Mouse (Mus musculus) heart, adult 8-10 months (tissue): ENCODE data around the gene Adk. TPM values are rescaled to one million over a fixed set of nuclear protein-coding genes. Genes with fewer than 3 reads are reported as not detected.

Source experiments
- DNase-seq: peaks from one replicate; pipeline ENCODE4 v3.0.0; 2022; ENCODE audit warnings: low spot score
- total RNA-seq, 4 experiments: library from RNA; stranded (reverse); gene quantifications; 2 replicates each; pipeline ENCODE4 v1.2.4; 2022

Gene Adk
- total RNA-seq, 4 experiments from 2014 or later: 233 to 260 (median 250) TPM

DNA sequence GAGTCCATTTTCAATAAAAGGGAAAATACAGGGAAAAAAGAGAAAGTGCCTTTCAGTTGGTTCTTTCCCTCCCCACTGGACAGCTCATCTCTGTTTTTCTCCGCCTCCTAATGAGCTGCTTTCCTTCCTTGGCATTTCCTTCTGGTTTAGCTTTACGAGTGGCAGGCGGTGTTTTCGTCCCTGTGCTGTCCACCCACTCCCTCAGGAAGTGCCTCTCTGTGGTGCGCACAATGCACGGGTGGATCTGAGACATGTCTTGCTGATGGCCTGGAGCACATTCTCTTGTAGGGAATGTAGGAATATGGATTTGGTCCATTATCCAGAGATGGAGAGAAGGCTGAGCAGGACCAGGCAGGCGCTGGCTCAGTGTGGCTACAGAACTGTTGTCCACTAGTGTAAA, 47.0 kb downstream of the Adk start:
- no peak for DNase-seq

GRCm38 (mm10) chr14:21100876-21101275, 48.5 kb downstream of the Adk start:
- no peak for DNase-seq

- DNase-seq: no peak
These were observed 49.2 kb downstream of the Adk start for GRCm38 (mm10) chr14:21101562-21101961.

GRCm38 (mm10) chr14:21102666-21103203, 50.4 kb downstream of the Adk start:
- DNase-seq: no peak

DNA sequence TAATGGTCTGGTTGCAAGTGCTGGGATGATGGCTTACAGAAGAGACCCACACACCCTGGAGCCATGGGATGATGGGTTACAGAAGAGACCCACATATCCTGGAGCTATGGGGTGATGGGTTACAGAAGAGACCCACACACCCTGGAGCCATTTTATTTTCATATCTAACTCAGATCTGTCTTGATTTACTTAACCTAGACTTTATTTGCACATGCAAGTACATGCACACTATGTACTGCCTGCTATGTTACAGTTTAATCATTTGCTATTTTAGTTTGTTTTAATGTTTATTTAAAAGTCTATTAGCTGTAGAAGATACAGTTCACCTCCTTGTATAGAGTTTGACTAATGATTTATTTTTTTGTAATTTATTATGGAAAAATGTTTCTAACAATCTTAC, 52.7 kb downstream of the Adk start:
- DNase-seq: no peak

DNA sequence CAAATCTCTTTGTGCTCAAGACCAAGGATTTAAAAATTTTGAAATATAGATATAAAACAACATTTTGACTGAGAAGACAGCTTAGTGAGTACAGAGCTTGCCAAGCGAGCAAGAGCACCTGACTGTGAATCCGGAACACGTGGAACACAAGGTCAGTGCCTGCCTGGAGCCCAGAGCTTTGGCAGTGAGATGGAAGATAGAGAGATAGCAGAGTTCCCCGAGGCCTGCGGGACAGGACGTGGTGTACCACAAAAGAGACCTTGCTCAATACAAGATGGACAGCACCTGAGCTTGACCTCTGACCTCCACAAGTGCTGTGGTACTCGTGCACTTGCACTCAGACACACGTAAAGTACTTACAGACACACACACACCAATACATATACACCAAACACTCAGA, 54.2 kb downstream of the Adk start:
- peak; percentile 41 for DNase-seq

DNA sequence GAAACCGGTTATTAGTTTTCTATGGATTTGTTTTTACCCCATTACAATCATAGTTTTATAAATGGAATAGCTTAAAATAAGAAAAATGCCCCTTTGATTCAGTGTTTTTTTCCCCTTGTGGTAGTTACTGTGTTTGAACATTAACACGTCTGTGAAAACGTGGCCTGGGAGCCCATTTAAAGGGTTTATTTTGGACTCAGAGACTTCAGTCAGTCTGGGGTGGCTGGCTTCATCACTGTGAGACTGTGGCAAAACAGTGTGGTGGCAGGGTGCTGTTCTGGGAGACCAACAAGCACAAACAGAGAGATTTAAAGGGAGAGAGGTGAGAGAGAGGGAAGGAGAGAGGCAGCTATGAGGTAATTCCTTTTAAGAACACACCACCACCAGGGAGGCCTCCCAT, 55.2 kb downstream of the Adk start:
- no peak for DNase-seq

GRCm38 (mm10) chr14:21110492-21110891, 58.1 kb downstream of the Adk start:
- DNase-seq: no peak

DNA sequence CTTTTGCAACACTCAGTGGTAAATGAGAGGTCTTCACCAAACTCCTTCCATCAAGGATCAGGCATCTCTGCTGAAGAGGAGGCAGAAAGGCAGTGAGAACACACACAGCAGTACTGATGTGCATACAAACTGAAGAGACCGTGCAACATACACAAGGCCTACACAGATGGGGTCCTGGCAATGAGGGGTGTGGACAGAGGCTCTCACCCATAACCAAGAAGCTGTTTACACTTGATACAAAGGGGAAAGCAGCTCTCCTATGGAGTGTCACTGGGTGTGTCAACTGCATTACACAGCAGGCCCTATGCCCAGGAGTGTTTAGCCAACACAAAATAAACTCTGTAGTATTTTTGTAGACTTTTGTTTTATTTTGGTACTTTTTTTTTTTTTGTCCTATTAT, 59.1 kb downstream of the Adk start:
- no peak for DNase-seq

DNA sequence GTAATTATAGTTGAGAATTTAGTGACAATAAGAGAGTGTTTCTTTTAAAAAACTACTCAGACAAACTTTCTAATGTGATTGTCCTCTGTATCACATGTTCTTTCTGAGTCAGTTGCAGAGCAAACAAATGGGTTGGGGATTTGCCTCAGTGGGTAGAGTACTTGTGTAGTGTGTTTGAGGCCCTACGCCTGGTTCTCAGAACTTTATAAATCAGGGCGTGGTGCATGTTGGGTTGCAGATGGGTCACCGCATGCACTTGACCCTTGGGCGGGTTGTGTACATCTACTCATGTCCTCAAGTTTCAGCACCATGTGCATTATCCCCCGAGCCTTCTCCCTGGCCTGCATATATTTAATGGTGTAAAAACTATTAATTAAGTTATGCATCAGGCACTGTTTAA, 59.8 kb downstream of the Adk start:
- DNase-seq: no peak

- DNase-seq: no peak
These were observed 60.4 kb downstream of the Adk start for GRCm38 (mm10) chr14:21112742-21113141.

DNA sequence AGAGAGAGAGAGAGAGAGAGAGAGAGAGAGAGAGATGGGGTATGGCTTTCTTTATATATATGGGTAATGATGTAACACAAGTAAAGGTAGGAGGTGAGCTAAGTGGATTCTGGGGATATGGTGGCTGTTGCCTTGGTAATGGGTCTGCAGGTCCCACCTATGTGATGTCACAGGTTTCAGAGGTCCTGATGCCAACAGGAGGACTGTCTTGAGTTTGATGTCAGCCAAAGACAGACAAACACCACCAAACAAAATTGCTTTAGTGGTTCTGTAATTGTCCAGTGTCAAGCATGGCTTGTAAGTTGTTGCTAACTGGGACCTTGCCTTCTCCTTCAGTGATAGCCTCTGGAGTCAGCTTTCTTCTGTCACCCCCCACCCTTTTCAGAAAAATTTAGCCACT, 62.0 kb downstream of the Adk start:
- DNase-seq: no peak

DNA sequence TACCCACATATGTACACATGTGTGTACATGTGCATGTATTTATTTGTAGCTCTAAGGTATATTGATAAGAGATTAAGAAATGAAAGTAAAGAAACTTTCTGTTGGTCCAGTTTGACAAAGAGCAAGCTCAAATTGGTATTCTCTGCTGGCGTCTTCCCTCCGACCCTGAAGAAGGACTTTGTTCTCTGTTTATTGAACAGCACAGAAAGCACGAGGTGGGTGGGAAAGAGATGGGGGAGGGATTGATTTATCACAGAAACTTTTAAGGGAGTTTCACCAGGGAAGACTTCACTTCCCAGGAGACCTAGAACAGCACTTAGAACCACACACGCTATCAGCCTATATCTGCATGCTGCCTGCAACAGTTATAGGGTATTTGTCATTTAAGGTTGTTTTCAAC, 62.9 kb downstream of the Adk start:
- DNase-seq: no peak

DNA sequence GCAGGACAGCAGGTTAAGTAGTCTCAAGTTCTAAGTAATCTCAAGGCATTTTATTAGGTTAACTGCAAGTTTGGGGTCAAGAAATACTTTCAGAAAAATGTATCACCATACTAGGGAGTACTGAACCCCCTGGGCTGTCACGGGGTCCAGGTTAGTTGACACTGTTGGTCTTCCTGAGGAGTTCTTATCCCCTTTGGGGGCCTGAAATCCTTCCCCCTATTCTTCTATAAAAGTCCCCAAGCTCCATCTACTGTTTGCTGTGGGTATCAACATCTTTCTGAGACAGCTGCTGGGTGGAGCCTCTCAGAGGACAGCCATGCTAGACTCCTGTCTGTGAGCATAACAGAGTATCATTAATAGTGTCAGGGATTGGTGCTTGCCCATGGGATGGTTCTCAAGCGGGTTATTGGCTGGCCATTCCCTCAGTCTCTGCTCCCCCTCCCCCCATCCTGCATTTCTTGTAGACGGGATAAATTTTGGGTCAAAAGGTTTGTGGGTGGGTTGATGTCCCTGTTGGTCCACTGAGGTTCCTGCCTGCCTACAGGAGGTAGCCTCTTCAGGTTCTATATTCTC, 63.6 kb downstream of the Adk start:
- DNase-seq: peak; percentile 41

- DNase-seq: no peak
These were observed 65.7 kb downstream of the Adk start for GRCm38 (mm10) chr14:21118095-21118494.

- DNase-seq: no peak
These were observed 67.4 kb downstream of the Adk start for GRCm38 (mm10) chr14:21119653-21120313.

- DNase-seq: peak; percentile 55
These were observed 68.1 kb downstream of the Adk start for GRCm38 (mm10) chr14:21120473-21120872.

- no peak for DNase-seq
These were observed 74.8 kb downstream of the Adk start for GRCm38 (mm10) chr14:21127215-21127614.

DNA sequence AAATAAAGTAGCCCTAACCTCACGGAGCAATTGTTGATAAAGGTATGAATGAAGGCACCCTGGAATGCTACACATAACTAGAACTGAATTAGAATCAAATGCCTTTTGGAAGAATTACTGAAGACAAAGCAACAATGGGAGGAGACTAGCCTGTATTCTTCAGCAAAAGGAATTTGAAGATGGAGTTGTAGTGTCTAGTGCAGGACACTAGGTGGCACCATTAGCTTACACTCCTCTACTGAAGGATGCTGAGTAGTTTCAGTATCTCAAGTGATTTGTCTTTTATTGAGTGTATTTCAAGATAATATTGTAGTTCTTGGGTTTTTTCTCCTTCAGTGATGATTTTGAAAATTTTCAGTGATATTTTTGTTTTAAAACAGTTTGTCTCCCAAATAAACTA, 84.5 kb downstream of the Adk start:
- DNase-seq: peak; percentile 67

DNA sequence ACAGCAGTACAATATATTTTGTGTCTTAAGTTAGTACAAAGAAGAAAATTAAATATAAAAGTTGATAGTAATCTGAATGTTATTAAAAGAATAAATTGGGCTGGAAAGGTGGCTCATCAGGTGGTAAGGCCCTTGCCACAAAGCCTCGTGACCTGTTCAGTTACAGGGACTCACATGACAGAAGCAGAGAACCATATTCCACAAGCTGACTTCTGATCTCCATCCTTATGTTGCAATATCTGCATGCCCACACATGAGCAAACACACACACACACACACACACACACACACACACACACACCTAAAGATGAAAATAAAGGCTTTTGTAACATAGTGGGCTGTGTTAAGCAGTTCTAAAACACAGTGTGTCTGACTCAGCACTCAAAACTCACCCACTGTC, 90.2 kb downstream of the Adk start:
- no peak for DNase-seq

DNA sequence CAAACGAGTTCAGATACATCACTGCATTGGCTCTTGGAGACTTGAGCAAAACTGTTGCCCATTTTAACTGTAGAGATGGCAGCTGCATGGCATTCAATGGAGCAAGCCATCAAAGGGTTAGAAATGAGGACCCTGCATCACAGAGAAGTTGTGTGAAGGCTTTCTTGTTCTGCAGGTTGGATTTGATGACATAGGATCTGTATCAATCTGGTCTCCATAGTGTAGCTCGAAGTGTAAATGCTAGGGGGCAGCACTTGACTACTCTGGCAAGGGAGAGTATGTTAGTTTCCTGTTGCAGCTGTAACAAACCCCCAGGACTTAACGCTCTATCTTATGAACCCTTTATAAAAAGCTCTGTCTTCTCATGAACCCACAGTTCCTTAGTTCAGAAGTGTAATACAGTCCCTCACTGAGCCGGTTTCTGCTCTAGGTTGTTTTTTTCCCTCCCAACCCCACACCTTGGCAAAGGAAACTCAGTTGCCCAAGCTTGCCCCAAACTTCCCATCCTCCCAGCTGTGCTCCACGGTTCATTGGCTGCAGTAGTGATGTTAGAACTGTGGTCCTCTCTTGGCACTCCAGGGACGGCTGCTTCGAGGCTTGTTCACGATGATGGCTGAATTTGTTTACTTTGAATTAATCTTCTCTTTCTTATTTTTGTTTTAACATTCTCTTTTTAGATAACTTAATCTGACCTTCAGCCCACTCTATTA, 91.2 kb downstream of the Adk start:
- peak; percentile 33 for DNase-seq

DNA sequence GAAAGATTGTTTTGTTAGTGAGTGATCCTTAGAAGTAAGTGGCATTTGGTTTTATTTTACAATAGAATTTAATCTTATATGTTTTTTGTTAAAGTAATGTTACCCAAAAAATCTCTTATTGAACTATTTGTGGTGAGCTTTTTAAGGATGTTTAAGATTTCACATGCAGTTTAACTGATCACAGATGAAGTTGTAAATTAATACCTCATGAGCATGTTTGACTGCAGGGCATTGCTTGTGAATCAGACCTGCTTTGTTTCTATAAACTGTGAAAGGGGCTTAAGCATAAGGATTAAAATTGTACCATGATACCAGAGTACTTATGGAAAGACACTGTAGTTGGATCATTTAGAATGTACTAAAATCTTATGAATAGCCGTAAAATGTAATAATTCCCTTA, 94.8 kb downstream of the Adk start:
- no peak for DNase-seq

DNA sequence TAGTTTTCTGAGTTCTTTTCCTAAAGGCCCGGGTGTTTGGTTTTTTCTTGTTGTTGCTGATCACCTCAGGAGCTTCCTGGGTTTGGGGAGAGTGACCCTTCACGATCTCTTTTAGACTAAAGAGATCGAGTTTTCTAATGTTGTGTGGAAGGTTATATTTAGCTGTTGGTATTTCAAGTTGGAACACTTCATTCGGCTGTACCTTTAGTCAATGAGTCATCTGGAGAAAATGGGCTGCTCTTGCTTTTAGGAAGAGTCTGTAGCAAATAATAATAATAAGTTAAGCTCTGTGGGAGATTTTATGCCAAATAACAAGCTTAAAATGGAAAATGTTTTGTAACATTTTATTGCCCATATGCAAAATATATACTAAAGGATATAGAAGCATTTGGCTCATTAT, 97.9 kb downstream of the Adk start:
- peak; percentile 12 for DNase-seq
